Mouse (Mus musculus) heart, adult 2 months (tissue): ENCODE results near the gene Rnaseh2a. TPM values are rescaled to one million over a fixed set of nuclear protein-coding genes. Genes with fewer than 3 reads are reported as not detected.

Experiments
- DNase-seq, 2 experiments: peaks; one replicate each; pipeline ENCODE4 v3.0.0; 2021
- H3K27ac ChIP-seq: fragments of 200-600 bp; 2 replicates; pipeline ENCODE4 v1.8.1; 2022
- H3K27me3 ChIP-seq: fragments of 200-500 bp; 2 replicates; pipeline ENCODE4 v1.6.1; 2012; ENCODE audit warnings: mild to moderate bottlenecking, low read length, inconsistent platforms, mixed read lengths; ENCODE audit not compliant: control insufficient read depth, insufficient read depth
- H3K36me3 ChIP-seq: fragments of 200-500 bp; 2 replicates; pipeline ENCODE4 v1.6.1; 2012; ENCODE audit warnings: low read length, inconsistent platforms; ENCODE audit not compliant: control insufficient read depth, insufficient read depth
- H3K4me1 ChIP-seq: fragments of 200-500 bp; 2 replicates; pipeline ENCODE4 v1.6.1; 2011; ENCODE audit warnings: low read length; ENCODE audit not compliant: control insufficient read depth, insufficient read depth
- H3K4me3 ChIP-seq: fragments of 200-600 bp; 2 replicates; pipeline ENCODE4 v1.8.1; 2022
- H3K79me2 ChIP-seq: fragments of 200-500 bp; replicated peaks from 2 replicates; pipeline ENCODE4 v1.6.1; 2012; ENCODE audit warnings: mild to moderate bottlenecking, inconsistent platforms, low read length, moderate library complexity, mixed read lengths; ENCODE audit not compliant: control insufficient read depth, insufficient read depth
- H3K9ac ChIP-seq: fragments of 200-500 bp; 2 replicates; pipeline ENCODE4 v1.6.1; 2012; ENCODE audit warnings: low read depth, mild to moderate bottlenecking, control low read depth, inconsistent platforms, low read length, mixed read lengths
- CTCF ChIP-seq: fragments of 200-600 bp; IDR thresholded peaks from 2 replicates; pipeline ENCODE4 v1.8.1; 2022; ENCODE audit warnings: antibody characterized with exemption, mild to moderate bottlenecking, moderate library complexity
- EP300 ChIP-seq: fragments of 200-500 bp; IDR thresholded peaks from 2 replicates; pipeline ENCODE4 v1.6.1; 2011; ENCODE audit warnings: low read depth, low read length, control low read depth; ENCODE audit not compliant: insufficient read depth
- POLR2A ChIP-seq: fragments of 200-500 bp; IDR thresholded peaks from 2 replicates; pipeline ENCODE4 v1.6.1; 2011; ENCODE audit warnings: mild to moderate bottlenecking, low read depth, low read length, control low read depth; ENCODE audit not compliant: insufficient read depth
- WGBS: fragments of 180-500 bp; shearing (Covaris S2); methylation state at CpG from one replicate; pipeline ENCODE4 v1.1.7; 2018; 5-methylcytosine and 5-hydroxymethylcytosine counted together
- intact Hi-C: fragments of 180-260 bp; cut with DNase I; formaldehyde crosslinking; loops from one replicate; pipeline ENCODE4 v1.15.1; 2025
- polyA plus RNA-seq: library from polyadenylated mRNA; depleted of rRNA; stranded (reverse); fragments of >200 nt; gene quantifications from 2 replicates; pipeline ENCODE4 v1.2.3, GENCODE M21; 2012
- total RNA-seq, 2 experiments: library from RNA; stranded (reverse); gene quantifications; 2 replicates each; pipeline ENCODE4 v1.2.3; 2021

The Rnaseh2a gene
- total and polyA plus RNA-seq, 3 experiments: 33.7 to 50.5 (median 38.1) TPM

DNA sequence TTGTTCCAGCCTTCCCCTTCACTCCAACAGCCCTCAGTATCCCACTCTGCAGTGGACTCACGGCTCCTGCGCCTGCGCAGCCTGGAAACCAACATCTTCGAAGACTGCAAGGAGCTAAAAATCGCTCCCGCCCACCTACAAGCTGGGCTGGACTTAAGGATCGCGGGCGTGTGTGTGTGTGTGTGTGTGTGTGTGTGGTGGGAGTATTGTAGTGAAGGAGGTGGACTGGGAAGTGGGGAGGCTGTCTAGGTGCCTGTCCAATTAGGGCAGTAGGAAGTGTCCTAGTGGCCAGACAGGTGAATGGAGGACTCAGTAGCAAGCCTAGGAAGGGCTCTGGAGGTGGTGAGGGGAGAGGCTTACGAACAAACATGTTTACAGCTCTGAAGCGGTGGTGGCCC is 24.3 kb downstream of the Rnaseh2a start:
- Histone ChIP-seq H3K9ac (no peak overlapping the region), H3K4me1 (no peaks in the 10 kb centered on the region; the same call in 1 of the 2 replicates), H3K4me3 (no peak overlapping the region), H3K36me3 (no peaks in the 10 kb centered on the region), H3K27me3 (peaks cover 8% of the 10 kb centered on the region), H3K27ac (no peak overlapping the region), H3K79me2 (no peaks in the 10 kb centered on the region)
- no peak for DNase-seq
- intact Hi-C loops: no loop called here
- 8% methylated on average over 11 of the region's 11 CpGs for WGBS
- TF ChIP-seq POLR2A (no peak), CTCF (no peak), EP300 (no peak)

DNA sequence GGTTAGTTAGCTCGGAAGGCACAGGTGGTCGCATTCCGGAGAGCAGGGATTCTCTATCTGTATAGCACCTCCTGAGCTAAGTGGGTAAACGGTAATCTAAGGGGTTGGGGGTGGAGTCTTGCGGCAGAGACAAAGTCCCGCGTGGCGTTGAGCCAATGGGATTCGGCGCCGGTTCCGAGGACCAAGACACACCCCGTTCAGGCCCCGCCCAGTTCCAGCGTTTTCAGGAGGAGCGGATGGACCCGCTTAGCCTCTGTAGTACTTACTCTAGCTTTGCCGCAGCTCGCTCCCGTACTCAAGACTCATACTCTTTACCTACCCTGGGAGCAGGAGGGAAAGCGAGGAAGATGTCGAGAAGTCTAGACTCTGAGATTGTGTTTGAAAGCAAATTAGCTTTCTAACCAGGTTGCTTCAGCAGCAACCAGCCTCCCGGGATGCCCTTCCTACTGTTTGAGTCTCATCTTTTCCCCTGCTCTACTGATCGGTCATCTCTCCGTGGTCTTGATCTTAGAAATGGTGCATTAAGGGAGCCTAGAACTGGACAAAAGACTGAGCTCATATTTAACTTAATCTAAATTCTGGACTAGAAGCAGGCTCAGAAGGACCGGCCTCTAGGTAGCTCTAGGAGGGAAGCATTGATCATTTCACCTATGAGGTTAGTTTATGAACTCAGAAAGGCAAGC is 24.9 kb downstream of the Rnaseh2a start:
- Histone ChIP-seq H3K27me3 (peaks cover 8% of the 10 kb centered on the region), H3K79me2 (no peaks in the 10 kb centered on the region), H3K4me1 (no peaks in the 10 kb centered on the region; the same call in 1 of the 2 replicates), H3K4me3 (no peak overlapping the region), H3K9ac (no peak overlapping the region), H3K36me3 (no peaks in the 10 kb centered on the region), H3K27ac (no peak overlapping the region)
- intact Hi-C loops: no loop called here
- 5% methylated on average over 26 of the region's 26 CpGs for WGBS
- DNase-seq: peak in 1 of 2 experiments; percentile 36
- TF ChIP-seq CTCF (no peak), EP300 (no peak), POLR2A (no peak)

DNA sequence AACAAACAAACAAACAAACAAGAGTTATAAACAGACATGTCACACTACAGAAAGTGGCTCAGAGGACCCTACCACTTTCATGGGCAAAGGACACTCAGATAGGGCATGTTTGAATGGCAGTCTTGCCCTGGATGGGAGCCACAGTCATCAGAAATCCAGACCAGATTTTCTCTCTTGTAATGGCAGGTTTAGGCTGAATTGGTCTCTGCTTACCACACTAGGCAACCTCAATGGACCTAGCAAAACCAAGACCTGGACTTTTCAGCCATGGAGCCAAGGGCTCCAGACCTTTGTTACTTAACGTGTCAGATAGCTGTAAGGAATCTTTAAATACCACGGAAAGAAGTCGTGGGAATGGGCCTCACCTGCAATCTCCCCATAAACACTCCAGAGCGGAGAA is 25.9 kb downstream of the Rnaseh2a start:
- Histone ChIP-seq H3K36me3 (no peaks in the 10 kb centered on the region), H3K4me1 (no peaks in the 10 kb centered on the region; the same call in 1 of the 2 replicates), H3K79me2 (no peaks in the 10 kb centered on the region), H3K4me3 (no peak overlapping the region), H3K27ac (no peak overlapping the region), H3K9ac (no peak overlapping the region), H3K27me3 (peaks cover 8% of the 10 kb centered on the region)
- intact Hi-C loops: no loop called here
- no peak for DNase-seq
- 25% methylated on average over 4 of the region's 4 CpGs for WGBS
- no peak for TF ChIP-seq CTCF
- TF ChIP-seq EP300: no peak
- no peak for TF ChIP-seq POLR2A

DNA sequence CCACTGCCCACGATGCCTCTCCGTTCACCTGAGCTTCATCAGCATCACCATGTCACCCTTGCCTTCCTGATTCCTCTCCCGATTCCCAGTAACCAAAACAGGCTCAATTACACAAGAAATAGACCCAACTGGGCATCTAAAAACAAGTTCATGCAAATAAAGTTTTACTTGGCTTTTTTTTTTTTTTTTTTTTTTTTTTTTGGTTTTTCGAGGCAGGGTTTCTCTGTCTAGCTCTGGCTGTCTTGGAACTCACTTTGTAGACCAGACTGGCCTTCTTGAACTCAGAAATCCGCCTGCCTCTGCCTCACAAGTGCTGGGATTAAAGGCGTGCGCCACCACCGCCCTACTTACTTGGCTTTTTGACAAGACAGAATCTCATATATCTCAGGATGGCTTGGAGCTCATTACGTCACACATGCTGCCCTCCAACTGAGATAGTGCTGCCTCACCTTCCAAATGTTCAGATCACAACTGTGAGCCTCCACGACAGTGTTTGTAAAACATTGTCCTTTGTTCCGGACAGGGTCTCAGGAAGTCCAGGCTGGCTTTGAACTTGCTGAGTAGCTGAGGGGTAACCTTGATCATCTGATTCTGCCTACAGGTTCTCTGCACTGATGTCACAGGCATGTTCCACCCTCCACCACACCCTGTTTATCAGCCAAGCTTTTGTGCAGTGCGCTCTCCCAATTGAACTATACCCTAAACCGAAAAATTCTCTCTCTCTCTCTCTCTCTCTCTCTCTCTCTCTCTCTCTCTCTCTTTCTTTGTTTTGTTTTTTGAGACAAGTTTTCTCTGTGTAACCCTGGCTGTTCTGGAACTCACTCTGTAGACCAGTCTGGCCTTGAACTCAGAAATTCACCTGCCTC is 31.7 kb downstream of the Rnaseh2a start:
- 65% methylated on average over 13 of the region's 13 CpGs for whole genome bisulfite sequencing

DNA sequence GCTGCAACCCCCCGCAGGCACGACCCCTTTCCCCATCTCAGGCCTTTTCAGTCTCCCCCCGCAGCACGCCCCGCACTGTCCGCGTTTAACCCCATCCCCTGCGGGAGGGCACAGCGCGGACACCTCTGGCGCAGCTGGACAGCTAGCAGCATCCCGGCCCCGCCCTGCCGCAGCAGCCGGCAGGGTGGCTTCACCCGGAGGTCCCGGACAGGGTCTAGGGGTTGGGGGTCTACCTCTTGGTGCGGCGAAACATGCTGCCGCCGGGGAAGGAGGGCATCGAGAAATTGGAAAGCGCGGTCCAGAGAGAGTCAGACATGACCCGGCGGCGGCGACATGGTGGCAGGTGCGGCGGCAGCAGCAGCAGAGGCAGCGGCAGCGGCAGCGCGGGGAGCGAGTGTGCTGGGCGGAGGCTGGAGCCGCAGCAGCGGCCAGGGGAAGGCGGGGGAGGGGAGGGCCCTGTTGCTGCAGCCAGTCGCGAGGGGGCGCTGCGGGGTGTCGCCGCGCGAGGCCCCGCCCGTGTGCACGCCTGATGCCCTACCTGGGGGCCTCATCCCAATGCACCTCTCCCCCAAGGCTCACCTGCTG is 32.5 kb downstream of the Rnaseh2a start, which contains the start of gene Mast1:
TSS of gene Mast1 (minus strand) at position 398 of the 585 bp plus-strand sequence.
- Histone ChIP-seq H3K36me3 (no peaks in the 10 kb centered on the region), H3K9ac (no peak within 1 kb of the TSS), H3K27me3 (peaks cover 31% of the 10 kb centered on the region), H3K79me2 (no peaks in the 10 kb centered on the region), H3K27ac (no peak within 1 kb of the TSS), H3K4me3 (no peak within 1 kb of the TSS), H3K4me1 (no peaks in the 10 kb centered on the region)
- DNase-seq: peak; percentile 48 to 66
- WGBS: 2% methylated on average over 48 of the region's 50 CpGs
- intact Hi-C loops: no loop called here
- TF ChIP-seq CTCF (peak; percentile 78), POLR2A (no peak), EP300 (no peak)

More for the DNA sequence above, 31.7 kb downstream of the Rnaseh2a start:
- H3K27ac ChIP-seq: no peak overlapping the region
- no peaks in the 10 kb centered on the region for H3K36me3 ChIP-seq
- no peak overlapping the region for H3K4me3 ChIP-seq
- no peaks in the 10 kb centered on the region for H3K79me2 ChIP-seq
- TF ChIP-seq POLR2A: no peak
- TF ChIP-seq CTCF: no peak
- no peak for TF ChIP-seq EP300
- H3K27me3 ChIP-seq: peaks cover 31% of the 10 kb centered on the region
- no peak for DNase-seq
- no peak overlapping the region for H3K9ac ChIP-seq
- intact Hi-C loops: no loop called here
- H3K4me1 ChIP-seq: no peaks in the 10 kb centered on the region
